Mouse (Mus musculus) liver, postnatal 0 days (tissue): ENCODE measurements around the gene Arhgap35.

ENCODE experiments used
- CTCF ChIP-seq: sonication (generic); IDR thresholded peaks from 2 replicates; pipeline ENCODE4 v1.5.1; 2016; ENCODE audit warnings: antibody characterized with exemption, low read depth
- EP300 ChIP-seq: IDR thresholded peaks from 2 replicates; pipeline ENCODE4 v1.6.1; 2016; ENCODE audit warnings: antibody characterized with exemption, low read depth, mild to moderate bottlenecking

GRCm38 (mm10) chr7:16476600-16476989 is 138.2 kb downstream of the Arhgap35 start:
- TF ChIP-seq CTCF = no peak
- no peak for TF ChIP-seq EP300
